Mouse (Mus musculus): ENCODE data around the gene Cd276.

- TF ChIP-seq CTCF (IDR thresholded peaks at IDR 0.05; ENCODE audit: extremely low read depth, insufficient read length, insufficient replicate concordance, low read depth, low read length) (no peak), POLR2A (IDR thresholded peaks at IDR 0.05; ENCODE audit: low read depth, low read length) (no peak)
These were observed 26.2 kb upstream of the Cd276 start for GRCm38 (mm10) chr9:58581283-58581930.
